Mouse (Mus musculus) intestine, embryonic 15.5 days (tissue): ENCODE data around the gene Tent5c. TPM values are rescaled to one million over a fixed set of nuclear protein-coding genes. Genes with fewer than 3 reads are reported as not detected.

Source experiments
- ATAC-seq: fragments of 200-750 bp; cut with Nextera tagmentation; 2 replicates; pipeline ENCODE4 v1.8.0; 2017; ENCODE audit warnings: moderate TSS enrichment, moderate library complexity
- H3K27ac ChIP-seq: fragments of 300-500 bp; sonication (generic); 2 replicates; pipeline ENCODE4 v1.5.1; 2015; ENCODE audit warnings: mild to moderate bottlenecking, inconsistent platforms
- H3K27me3 ChIP-seq: fragments of 300-500 bp; sonication (generic); replicated peaks from 2 replicates; pipeline ENCODE4 v1.6.1; 2015; ENCODE audit warnings: inconsistent platforms
- H3K36me3 ChIP-seq: fragments of 300-500 bp; sonication (generic); 2 replicates; pipeline ENCODE4 v1.6.1; 2015; ENCODE audit warnings: inconsistent platforms
- H3K4me1 ChIP-seq: fragments of 300-500 bp; sonication (generic); replicated peaks from 2 replicates; pipeline ENCODE4 v1.6.1; 2015; ENCODE audit warnings: inconsistent platforms
- H3K4me2 ChIP-seq: fragments of 300-500 bp; sonication (generic); replicated peaks from 2 replicates; pipeline ENCODE4 v1.6.1; 2015; ENCODE audit warnings: mild to moderate bottlenecking, inconsistent platforms
- H3K4me3 ChIP-seq: fragments of 300-500 bp; sonication (generic); replicated peaks from 2 replicates; pipeline ENCODE4 v1.5.1; 2015; ENCODE audit warnings: inconsistent platforms
- H3K9ac ChIP-seq: fragments of 300-500 bp; sonication (generic); 2 replicates; pipeline ENCODE4 v1.6.1; 2015; ENCODE audit warnings: inconsistent platforms
- H3K9me3 ChIP-seq: fragments of 300-500 bp; sonication (generic); 2 replicates; pipeline ENCODE4 v1.6.1; 2016; ENCODE audit warnings: inconsistent platforms
- WGBS: fragments of 180-500 bp; shearing (Covaris S2); methylation state at CpG from one replicate; pipeline ENCODE4 v1.1.7; 2015; 5-methylcytosine and 5-hydroxymethylcytosine counted together
- polyA plus RNA-seq: library from polyadenylated mRNA; unstranded; fragments of >200 nt; fragmentation: Nextera tagmentation; extraction: Ambion mirVana; gene quantifications from 2 replicates; pipeline ENCODE4 v1.2.1, GENCODE M21; 2015

The Tent5c gene
- 11.1 and 15.8 TPM in 2 replicates for polyA plus RNA-seq

- peak; percentile 97 for ATAC-seq
These were observed at the start of gene Tent5c for GRCm38 (mm10) chr3:100489133-100490009. Gene Tent5c, minus strand, starts transcription at chr3:100489324.

GRCm38 (mm10) chr3:100536686-100537085 lies 47.6 kb upstream of the Tent5c start:
- no peak for ATAC-seq
- 92% methylated on average over 2 of the region's 2 CpGs for WGBS
- H3K4me2 ChIP-seq = no peak overlapping the region
- no peak overlapping the region for H3K9ac ChIP-seq
- no peak overlapping the region for H3K4me3 ChIP-seq
- no peak overlapping the region for H3K27ac ChIP-seq
- H3K27me3 ChIP-seq = no peaks in the 10 kb centered on the region
- no peaks in the 10 kb centered on the region for H3K9me3 ChIP-seq
- H3K4me1 ChIP-seq = 0 out of 2 replicates have a peak, but pooled peaks cover 4% of the 10 kb centered on the region
- no peaks in the 10 kb centered on the region for H3K36me3 ChIP-seq

More at GRCm38 (mm10) chr3:100489133-100490009, at the start of gene Tent5c:
- Histone ChIP-seq H3K4me3 (peak within 1 kb of the TSS; percentile 62), H3K27ac (peak within 1 kb of the TSS; percentile 45; the same call in 1 of the 2 replicates), H3K4me1 (no peaks in the 10 kb centered on the region; the same call in 1 of the 2 replicates), H3K9me3 (no peaks in the 10 kb centered on the region), H3K36me3 (no peaks in the 10 kb centered on the region), H3K4me2 (peak within 1 kb of the TSS; percentile 97), H3K9ac (peak within 1 kb of the TSS; percentile 60), H3K27me3 (peaks cover 10% of the 10 kb centered on the region; the same call in 1 of the 2 replicates)
- WGBS = under 1% methylated on average over 69 of the region's 73 CpGs

- no peaks in the 10 kb centered on the region for H3K27me3 ChIP-seq
- no peaks in the 10 kb centered on the region for H3K36me3 ChIP-seq
- H3K9ac ChIP-seq = no peak overlapping the region
- H3K4me2 ChIP-seq = no peak overlapping the region
- H3K4me1 ChIP-seq = 0 out of 2 replicates have a peak, but pooled peaks cover 4% of the 10 kb centered on the region
- no peak for ATAC-seq
- no peaks in the 10 kb centered on the region for H3K9me3 ChIP-seq
- 54% methylated on average over 4 of the region's 4 CpGs for WGBS
- H3K27ac ChIP-seq = no peak overlapping the region
- H3K4me3 ChIP-seq = no peak overlapping the region
These were observed 46.8 kb upstream of the Tent5c start for GRCm38 (mm10) chr3:100535902-100536301.

- H3K4me1 ChIP-seq = 0 out of 2 replicates have a peak, but pooled peaks cover 4% of the 10 kb centered on the region
- H3K9ac ChIP-seq = no peak overlapping the region
- 57% methylated on average over 3 of the region's 3 CpGs for WGBS
- H3K4me2 ChIP-seq = no peak overlapping the region
- H3K4me3 ChIP-seq = no peak overlapping the region
- no peaks in the 10 kb centered on the region for H3K9me3 ChIP-seq
- no peaks in the 10 kb centered on the region for H3K27me3 ChIP-seq
- H3K36me3 ChIP-seq = no peaks in the 10 kb centered on the region
- ATAC-seq = no peak
- H3K27ac ChIP-seq = no peak overlapping the region
These were observed 46.2 kb upstream of the Tent5c start for GRCm38 (mm10) chr3:100535298-100535697.

GRCm38 (mm10) chr3:100534394-100534793 lies 45.3 kb upstream of the Tent5c start:
- H3K36me3 ChIP-seq = no peaks in the 10 kb centered on the region
- no peak overlapping the region for H3K4me3 ChIP-seq
- ATAC-seq = no peak
- no peaks in the 10 kb centered on the region for H3K27me3 ChIP-seq
- H3K9me3 ChIP-seq = no peaks in the 10 kb centered on the region
- H3K9ac ChIP-seq = no peak overlapping the region
- 0 out of 2 replicates have a peak, but pooled peaks cover 4% of the 10 kb centered on the region for H3K4me1 ChIP-seq
- WGBS = 78% methylated on average over 3 of the region's 3 CpGs
- H3K27ac ChIP-seq = no peak overlapping the region
- no peak overlapping the region for H3K4me2 ChIP-seq

- Histone ChIP-seq H3K4me1 (0 out of 2 replicates have a peak, but pooled peaks cover 4% of the 10 kb centered on the region), H3K27me3 (no peaks in the 10 kb centered on the region), H3K4me2 (no peak overlapping the region), H3K9me3 (no peaks in the 10 kb centered on the region), H3K9ac (no peak overlapping the region), H3K4me3 (no peak overlapping the region), H3K27ac (no peak overlapping the region), H3K36me3 (no peaks in the 10 kb centered on the region)
- ATAC-seq = no peak
These were observed 44.3 kb upstream of the Tent5c start for GRCm38 (mm10) chr3:100533429-100533828.

GRCm38 (mm10) chr3:100530919-100531318 lies 41.8 kb upstream of the Tent5c start:
- Histone ChIP-seq H3K9me3 (no peaks in the 10 kb centered on the region), H3K4me3 (no peak overlapping the region), H3K4me2 (no peak overlapping the region), H3K27me3 (no peaks in the 10 kb centered on the region), H3K9ac (no peak overlapping the region), H3K4me1 (0 out of 2 replicates have a peak, but pooled peaks cover 4% of the 10 kb centered on the region), H3K27ac (no peak overlapping the region), H3K36me3 (no peaks in the 10 kb centered on the region)
- ATAC-seq = no peak
- WGBS = 80% methylated on average over 5 of the region's 5 CpGs

GRCm38 (mm10) chr3:100530244-100530788 lies 41.2 kb upstream of the Tent5c start:
- ATAC-seq = no peak
- H3K36me3 ChIP-seq = no peaks in the 10 kb centered on the region
- 0 out of 2 replicates have a peak, but pooled peaks cover 4% of the 10 kb centered on the region for H3K4me1 ChIP-seq
- H3K27me3 ChIP-seq = no peaks in the 10 kb centered on the region
- H3K9me3 ChIP-seq = no peaks in the 10 kb centered on the region
- no peak overlapping the region for H3K9ac ChIP-seq
- H3K4me3 ChIP-seq = no peak overlapping the region
- no peak overlapping the region for H3K4me2 ChIP-seq
- WGBS = 76% methylated on average over 7 of the region's 7 CpGs
- no peak overlapping the region for H3K27ac ChIP-seq

- no peak overlapping the region for H3K4me2 ChIP-seq
- H3K4me1 ChIP-seq = no peaks in the 10 kb centered on the region
- H3K9ac ChIP-seq = no peak overlapping the region
- no peak overlapping the region for H3K27ac ChIP-seq
- no peaks in the 10 kb centered on the region for H3K9me3 ChIP-seq
- 76% methylated on average over 7 of the region's 7 CpGs for WGBS
- H3K36me3 ChIP-seq = no peaks in the 10 kb centered on the region
- H3K4me3 ChIP-seq = no peak overlapping the region
- no peak for ATAC-seq
- H3K27me3 ChIP-seq = no peaks in the 10 kb centered on the region
These were observed 33.5 kb upstream of the Tent5c start for GRCm38 (mm10) chr3:100522671-100523070.

- H3K4me1 ChIP-seq = no peaks in the 10 kb centered on the region
- H3K4me2 ChIP-seq = no peak overlapping the region
- no peaks in the 10 kb centered on the region for H3K27me3 ChIP-seq
- H3K36me3 ChIP-seq = no peaks in the 10 kb centered on the region
- H3K27ac ChIP-seq = no peak overlapping the region
- H3K9ac ChIP-seq = no peak overlapping the region
- H3K4me3 ChIP-seq = no peak overlapping the region
- WGBS = 52% methylated on average over 1 of the region's 1 CpGs
- no peak for ATAC-seq
- H3K9me3 ChIP-seq = no peaks in the 10 kb centered on the region
These were observed 32.5 kb upstream of the Tent5c start for GRCm38 (mm10) chr3:100521626-100522025.

GRCm38 (mm10) chr3:100515754-100516141 lies 26.6 kb upstream of the Tent5c start:
- Histone ChIP-seq H3K4me1 (no peaks in the 10 kb centered on the region), H3K4me2 (no peak overlapping the region), H3K9ac (no peak overlapping the region), H3K27ac (no peak overlapping the region), H3K27me3 (no peaks in the 10 kb centered on the region), H3K4me3 (no peak overlapping the region), H3K9me3 (no peaks in the 10 kb centered on the region), H3K36me3 (no peaks in the 10 kb centered on the region)
- ATAC-seq = no peak
- 82% methylated on average over 5 of the region's 5 CpGs for WGBS

GRCm38 (mm10) chr3:100515093-100515753 lies 26.1 kb upstream of the Tent5c start:
- Histone ChIP-seq H3K36me3 (no peaks in the 10 kb centered on the region), H3K9ac (no peak overlapping the region), H3K4me2 (no peak overlapping the region), H3K27me3 (no peaks in the 10 kb centered on the region), H3K27ac (no peak overlapping the region), H3K9me3 (no peaks in the 10 kb centered on the region), H3K4me3 (no peak overlapping the region), H3K4me1 (no peaks in the 10 kb centered on the region)
- 84% methylated on average over 8 of the region's 8 CpGs for WGBS
- no peak for ATAC-seq
